Comparison of ENCODE assay signal across 14 mouse cellular contexts in the genomic region with DNA sequence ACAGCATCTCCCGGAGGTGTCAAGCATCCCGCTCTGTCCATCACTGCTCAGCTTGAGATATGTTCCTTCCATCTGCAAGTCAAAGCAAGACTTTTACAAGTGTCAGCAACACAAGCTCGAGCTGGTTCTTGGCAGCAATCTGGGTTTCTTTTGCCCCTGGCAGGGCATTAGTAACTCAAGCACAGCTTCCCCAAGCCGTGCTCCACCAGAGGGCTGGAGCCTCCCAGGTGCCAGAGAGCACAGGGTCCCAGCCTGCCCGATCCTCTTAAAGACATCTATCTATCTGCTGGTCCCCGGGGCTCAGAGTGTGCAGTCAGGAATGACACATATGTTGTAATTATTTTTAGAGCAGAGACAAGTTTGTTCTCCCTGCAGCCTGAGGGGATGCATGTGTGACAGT.
DNase-seq lines count a peak whose midpoint lies in the region; ATAC-seq lines count a peak whose summit lies in the region.
"Had no signal": no experiment of that assay in that cellular context is flagged by ENCODE, and none has a peak within 500 bp of the region (broad histone marks: within the 10 kb centered on the region; RNA-seq: fewer than 3 reads in every experiment).

No protein-coding gene starts in this region.

- DNase-seq in hindbrain, embryonic 10.5 days (ENCODE audit: low spot score) = peak; percentile 14
- peak; percentile 18 for DNase-seq in right cerebral cortex, adult 18-20 months
- no peak for DNase-seq in right cerebral cortex, postnatal 36 days (ENCODE audit: low spot score in 2 of 2)
- DNase-seq in forebrain, embryonic 10.5 days (ENCODE audit: extremely low spot score, low spot score) = peak; percentile 20
- no peak for DNase-seq in liver
- no peak for DNase-seq in adrenal gland, adult 8-10 months
- DNase-seq: adrenal gland, postnatal 36 days; cerebellum, adult 11 months; kidney, postnatal 4 days; spleen, adult 18-20 months had no signal

- peaks cover 26% of the 10 kb centered on the region for H3K4me1 ChIP-seq in hindbrain, embryonic 10.5 days (replicated peaks)
- peaks cover 13% of the 10 kb centered on the region for H3K4me1 ChIP-seq in hindbrain, embryonic 16.5 days (ENCODE audit: control insufficient read depth, insufficient read depth, low read depth, low read length)
- H3K4me1 ChIP-seq in forebrain, embryonic 10.5 days = peaks cover 56% of the 10 kb centered on the region
- peaks cover 56% of the 10 kb centered on the region for H3K4me1 ChIP-seq in limb, embryonic 13.5 days

- no peak overlapping the region for H3K4me3 ChIP-seq in hindbrain, embryonic 10.5 days
- no peak overlapping the region for H3K4me3 ChIP-seq in hindbrain, embryonic 16.5 days (ENCODE audit: low read length)
- H3K4me3 ChIP-seq in forebrain, embryonic 10.5 days = no peak overlapping the region
- H3K4me3 ChIP-seq in limb, embryonic 13.5 days = no peak overlapping the region
- H3K4me3 ChIP-seq: midbrain, embryonic 15.5 days had no signal

- H3K36me3 ChIP-seq in hindbrain, embryonic 10.5 days = no peaks in the 10 kb centered on the region
- H3K36me3 ChIP-seq in hindbrain, embryonic 16.5 days (ENCODE audit: control insufficient read depth, insufficient read depth, low read length) = no peaks in the 10 kb centered on the region
- H3K36me3 ChIP-seq in forebrain, embryonic 10.5 days (replicated peaks) = no peaks in the 10 kb centered on the region
- H3K36me3 ChIP-seq in limb, embryonic 13.5 days = no peaks in the 10 kb centered on the region
- H3K36me3 ChIP-seq: midbrain, embryonic 15.5 days had no signal

- WGBS in hindbrain, embryonic 10.5 days = 41% methylated on average over 6 of the region's 6 CpGs
- 22% methylated on average over 6 of the region's 6 CpGs for WGBS in hindbrain, embryonic 16.5 days
- 47% methylated on average over 6 of the region's 6 CpGs for WGBS in forebrain, embryonic 10.5 days
- 31% methylated on average over 6 of the region's 6 CpGs for WGBS in limb, embryonic 13.5 days

- H3K4me2 ChIP-seq in hindbrain, embryonic 16.5 days (ENCODE audit: low read length) = no peak overlapping the region
- H3K4me2 ChIP-seq in limb, embryonic 13.5 days (replicated peaks) = no peak overlapping the region
- H3K4me2 ChIP-seq: midbrain, embryonic 15.5 days had no signal

- H3K27me3 ChIP-seq in hindbrain, embryonic 10.5 days (ENCODE audit: insufficient read depth, poor library complexity, severe bottlenecking) = no peaks in the 10 kb centered on the region
- no peaks in the 10 kb centered on the region for H3K27me3 ChIP-seq in hindbrain, embryonic 16.5 days (replicated peaks; ENCODE audit: control insufficient read depth, insufficient read depth, low read length)
- peaks cover 15% of the 10 kb centered on the region for H3K27me3 ChIP-seq in forebrain, embryonic 10.5 days (ENCODE audit: poor library complexity, severe bottlenecking)
- H3K27me3 ChIP-seq in limb, embryonic 13.5 days = no peaks in the 10 kb centered on the region
- H3K27me3 ChIP-seq: midbrain, embryonic 15.5 days had no signal

- no peaks in the 10 kb centered on the region for H3K9me3 ChIP-seq in hindbrain, embryonic 10.5 days
- H3K9me3 ChIP-seq in hindbrain, embryonic 16.5 days (ENCODE audit: control insufficient read depth, low read length) = no peaks in the 10 kb centered on the region
- H3K9me3 ChIP-seq in forebrain, embryonic 10.5 days = no peaks in the 10 kb centered on the region
- H3K9me3 ChIP-seq in limb, embryonic 13.5 days = no peaks in the 10 kb centered on the region
- H3K9me3 ChIP-seq: midbrain, embryonic 15.5 days had no signal

- H3K27ac ChIP-seq in hindbrain, embryonic 10.5 days = peak overlapping the region; percentile 13; the same call in 1 of the 2 replicates
- H3K27ac ChIP-seq in hindbrain, embryonic 16.5 days (ENCODE audit: low read depth, low read length) = no peak overlapping the region
- peak overlapping the region; percentile 80 for H3K27ac ChIP-seq in forebrain, embryonic 10.5 days
- H3K27ac ChIP-seq in limb, embryonic 13.5 days = no peak overlapping the region
- H3K27ac ChIP-seq: midbrain, embryonic 15.5 days had no signal

- H3K9ac ChIP-seq in hindbrain, embryonic 16.5 days (ENCODE audit: low read depth, low read length) = no peak overlapping the region
- H3K9ac ChIP-seq in limb, embryonic 13.5 days = no peak overlapping the region
- H3K9ac ChIP-seq: midbrain, embryonic 15.5 days had no signal

- ATAC-seq in hindbrain, embryonic 16.5 days = no peak; the same call in 1 of the 2 replicates
- ATAC-seq in limb, embryonic 13.5 days (ENCODE audit: low FRiP score, low read depth) = peak; percentile 45; the same call in 1 of the 2 replicates
- ATAC-seq: intestine, embryonic 16.5 days; midbrain, embryonic 15.5 days had no signal

Comparison
In these comparisons a context has a peak if more than half of its experiments do, and no peak if none do; other contexts are left out.
1. DNase-seq: peak in hindbrain, embryonic 10.5 days (single experiment), right cerebral cortex, adult 18-20 months (single experiment) and forebrain, embryonic 10.5 days (single experiment); none in right cerebral cortex, postnatal 36 days (0 of 2), liver (single experiment) and adrenal gland, adult 8-10 months (single experiment).
2. H3K27ac ChIP-seq: peak in hindbrain, embryonic 10.5 days (single experiment) and forebrain, embryonic 10.5 days (single experiment); none in hindbrain, embryonic 16.5 days (single experiment) and limb, embryonic 13.5 days (single experiment).